Mouse (Mus musculus): ENCODE measurements around the gene Cdc20b.

Gene Cdc20b

DNA sequence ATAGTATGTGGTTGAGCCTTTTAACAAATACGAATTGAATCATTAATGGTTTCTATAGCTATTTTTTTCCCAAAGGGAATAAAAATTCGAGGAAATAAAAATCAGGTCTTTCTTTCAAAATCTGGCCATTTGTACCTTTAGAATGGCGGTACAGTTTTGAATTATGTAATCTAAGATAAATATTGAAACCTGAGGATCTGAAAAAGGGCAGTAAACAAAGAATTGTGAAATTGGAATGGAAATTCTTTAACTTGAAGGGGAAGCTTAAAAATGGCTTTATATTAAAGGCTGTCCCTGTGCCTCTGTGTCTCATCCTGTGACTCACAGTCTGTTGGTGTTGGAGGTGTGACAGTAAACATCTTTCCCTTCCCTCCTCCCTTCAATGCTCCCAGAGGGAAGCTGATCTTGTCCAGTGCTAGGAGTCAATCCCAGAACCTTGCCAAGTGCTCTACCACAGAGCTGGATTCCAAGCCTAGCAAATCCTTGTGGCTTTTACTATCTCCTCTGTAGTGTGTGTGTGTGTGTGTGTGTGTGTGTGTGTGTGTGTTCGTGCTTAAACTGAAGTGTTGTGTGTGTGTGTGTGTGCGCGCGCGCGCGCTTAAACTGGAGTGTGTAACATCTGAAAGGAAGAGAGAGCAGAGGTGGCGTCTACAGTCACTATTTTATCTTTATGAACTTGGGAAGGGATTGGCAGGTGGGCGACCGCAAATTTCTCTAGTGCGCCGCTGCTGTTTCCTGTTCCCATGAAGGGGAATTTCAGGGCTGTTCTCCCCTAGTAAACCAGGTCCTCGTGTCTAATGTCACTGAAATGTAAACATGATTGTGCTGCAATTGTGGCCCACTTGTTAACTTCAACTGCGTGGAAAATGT lies 11.4 kb upstream of the Cdc20b start:
- peak; percentile 43 for DNase-seq (ENCODE audit: low read depth, low spot score)

DNA sequence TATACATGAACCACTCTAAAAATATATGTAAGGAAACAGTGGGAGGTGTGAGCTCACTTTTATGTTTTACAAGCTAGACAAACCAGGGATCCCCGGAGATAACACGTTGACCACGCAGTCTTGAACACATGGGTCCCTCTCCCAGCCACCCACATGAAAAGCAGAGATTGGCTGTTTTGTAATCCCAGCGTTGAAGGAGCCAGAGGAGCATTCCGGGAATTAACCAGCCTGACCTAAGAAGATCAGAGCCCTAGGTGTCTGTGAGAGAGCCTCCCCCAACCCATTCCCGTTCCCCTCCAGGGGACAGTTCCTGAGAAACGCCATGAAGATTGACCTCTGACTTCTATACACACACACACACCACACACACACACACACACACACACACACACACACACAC lies 3.6 kb upstream of the Cdc20b start:
- no peak for DNase-seq (ENCODE audit: low read depth, low spot score)

DNA sequence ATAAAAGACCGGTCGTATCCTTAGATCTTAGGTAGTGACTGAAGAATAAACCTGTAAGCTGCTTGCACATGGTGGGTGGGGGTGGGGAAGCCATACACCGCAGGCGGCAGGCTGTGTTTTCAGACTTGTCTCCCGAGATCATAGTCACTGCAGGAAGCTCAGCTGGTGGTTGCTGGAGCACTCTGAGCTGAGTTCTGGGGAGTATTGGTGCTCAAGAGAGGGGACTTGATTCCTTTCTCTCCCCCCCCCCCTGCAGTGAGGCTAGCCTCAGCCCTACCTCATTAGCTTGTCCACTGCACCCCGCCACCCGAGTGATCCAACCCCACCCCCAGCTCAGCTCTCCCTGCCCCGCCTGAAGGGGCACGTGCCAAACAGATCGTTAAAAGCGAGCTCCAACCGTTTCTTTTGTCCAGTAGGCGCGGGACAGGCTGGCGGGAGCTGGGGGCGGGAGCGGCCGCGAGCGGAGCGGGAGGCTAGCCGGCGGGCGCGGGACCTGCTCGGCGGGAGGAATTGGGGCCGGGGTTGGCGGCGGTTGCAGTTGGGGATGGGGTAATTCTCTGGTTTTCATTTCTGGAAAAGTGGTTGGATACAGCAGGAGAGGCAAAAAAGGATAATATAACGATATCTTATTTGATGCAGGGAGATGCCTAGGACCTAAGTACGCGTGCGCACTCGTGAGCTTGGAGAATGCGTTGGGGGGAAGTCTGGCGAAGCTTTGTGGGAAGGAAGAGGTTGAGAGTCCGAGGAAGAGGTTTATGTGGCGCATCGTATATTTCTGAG lies 2.9 kb upstream of the Cdc20b start:
- DNase-seq (ENCODE audit: low read depth, low spot score): no peak

DNA sequence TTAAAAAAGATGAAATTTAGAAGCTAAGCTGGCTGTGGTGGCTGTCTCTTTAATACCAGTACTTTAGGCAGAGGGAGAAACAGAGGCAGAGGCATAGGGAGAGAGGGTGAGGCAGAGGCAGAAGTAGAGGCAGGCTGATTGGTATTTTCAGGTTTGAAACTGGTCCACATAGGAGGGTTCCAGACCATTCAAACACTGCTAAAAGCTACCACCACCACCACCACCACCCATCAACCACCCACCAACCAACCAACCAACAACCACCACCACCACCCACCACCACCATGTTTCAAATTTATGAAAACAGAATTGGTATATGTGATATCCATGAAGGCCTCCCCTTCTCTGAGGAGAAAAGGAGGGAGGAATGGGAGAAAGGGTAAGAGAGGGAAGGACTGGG lies 2.1 kb upstream of the Cdc20b start:
- no peak for DNase-seq (ENCODE audit: low read depth, low spot score)

DNA sequence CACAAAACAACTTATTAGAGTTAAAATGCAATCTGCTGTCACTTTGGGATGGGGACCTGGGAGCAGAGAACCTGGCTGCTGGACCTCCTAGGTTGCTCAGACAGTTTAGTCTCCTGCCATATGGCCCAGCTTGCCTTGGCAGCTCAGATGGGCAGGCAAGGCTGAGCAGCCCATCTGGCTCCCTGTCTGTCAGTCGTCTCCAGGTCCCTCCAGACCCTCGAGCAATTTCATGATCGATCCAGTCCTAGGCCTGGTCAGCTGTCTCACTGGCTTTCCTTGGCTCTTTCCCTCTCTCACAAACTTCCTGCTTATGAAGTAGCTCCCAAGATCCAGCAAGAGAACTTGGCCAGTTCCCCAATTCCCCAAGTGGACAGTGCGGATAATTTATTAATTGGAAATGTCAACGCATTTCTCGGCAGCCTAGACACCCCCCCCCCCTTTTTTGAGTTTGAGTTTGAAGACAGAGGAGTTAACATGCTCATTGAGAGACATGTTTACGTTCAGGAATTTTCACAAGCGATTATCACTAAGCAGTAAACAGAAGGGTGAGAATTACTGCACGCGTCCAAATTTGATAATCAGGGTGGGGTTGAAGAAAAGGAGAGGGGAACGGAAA lies 532 bp upstream of the Cdc20b start:
- DNase-seq (ENCODE audit: low read depth, low spot score): no peak

DNA sequence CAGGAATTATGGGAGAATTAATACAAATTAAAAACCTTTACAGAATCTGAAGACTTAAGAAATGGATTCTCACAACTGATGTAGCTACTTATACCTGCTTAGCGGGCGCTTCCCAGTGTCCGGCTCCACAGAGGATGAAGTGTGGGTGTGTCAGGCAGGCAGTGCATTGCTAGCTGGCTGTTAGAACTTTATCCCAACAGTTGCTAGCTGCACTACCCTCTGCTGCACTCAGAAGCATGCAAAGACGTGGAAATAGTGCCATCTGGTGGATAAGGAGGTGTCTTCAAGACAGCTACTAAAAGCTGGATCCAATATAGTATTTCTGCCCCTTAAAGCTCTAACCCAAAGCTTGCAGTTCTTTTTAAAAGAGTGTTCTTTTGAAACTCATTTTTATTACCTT lies 941 bp downstream of the Cdc20b start:
- peak; percentile 88 for DNase-seq (ENCODE audit: low read depth, low spot score)

DNA sequence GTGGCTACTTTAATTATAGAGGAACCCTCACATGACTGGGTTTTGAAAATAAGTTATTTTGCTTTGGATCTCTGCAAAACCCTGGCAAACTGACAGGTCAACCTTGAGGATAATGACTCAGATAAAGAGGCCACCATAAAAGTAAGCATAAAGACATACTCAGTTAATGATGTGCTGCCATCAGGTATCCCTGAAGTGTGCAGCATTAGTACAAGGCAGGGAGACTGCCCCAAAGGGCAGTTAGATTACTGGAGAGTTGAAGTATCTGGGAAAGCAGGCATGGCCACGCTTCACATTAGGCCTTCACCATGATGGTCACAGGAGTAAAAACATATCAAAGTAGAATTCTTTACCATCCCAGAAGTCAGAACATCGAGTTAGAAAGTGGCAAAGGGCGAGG lies 10.0 kb downstream of the Cdc20b start:
- DNase-seq (ENCODE audit: low read depth, low spot score): no peak

DNA sequence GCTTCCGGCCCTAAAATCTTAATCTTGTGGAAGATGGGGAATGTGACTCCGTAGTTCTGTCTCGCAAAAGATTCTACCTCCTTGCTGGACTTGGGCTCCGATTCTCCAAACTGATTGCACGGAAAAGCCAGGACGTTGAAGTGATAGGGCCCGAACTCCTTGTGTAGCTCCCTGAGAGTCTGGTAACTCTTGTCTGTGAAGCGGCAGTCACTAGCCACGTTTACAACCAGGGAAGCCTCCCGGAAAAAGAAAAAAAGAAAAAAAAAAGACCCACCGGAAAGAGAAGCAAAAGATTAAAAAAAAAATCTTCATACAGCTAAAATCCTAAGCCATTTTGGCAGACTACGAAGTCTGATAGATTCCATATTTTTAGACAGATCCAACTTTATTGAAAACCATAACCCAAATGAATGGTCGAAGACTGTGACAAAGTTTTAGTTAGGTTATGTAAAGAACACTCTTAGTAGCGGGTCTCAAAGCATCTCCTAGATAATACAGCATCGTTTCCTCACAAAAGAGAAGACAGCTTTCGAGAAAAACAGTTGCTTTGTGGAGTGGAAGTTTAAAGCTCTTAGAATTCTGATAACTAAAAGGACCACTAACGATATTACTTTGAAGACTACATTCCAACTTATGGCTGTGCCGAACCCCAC lies 10.7 kb downstream of the Cdc20b start:
- no peak for DNase-seq (ENCODE audit: low read depth, low spot score)

DNA sequence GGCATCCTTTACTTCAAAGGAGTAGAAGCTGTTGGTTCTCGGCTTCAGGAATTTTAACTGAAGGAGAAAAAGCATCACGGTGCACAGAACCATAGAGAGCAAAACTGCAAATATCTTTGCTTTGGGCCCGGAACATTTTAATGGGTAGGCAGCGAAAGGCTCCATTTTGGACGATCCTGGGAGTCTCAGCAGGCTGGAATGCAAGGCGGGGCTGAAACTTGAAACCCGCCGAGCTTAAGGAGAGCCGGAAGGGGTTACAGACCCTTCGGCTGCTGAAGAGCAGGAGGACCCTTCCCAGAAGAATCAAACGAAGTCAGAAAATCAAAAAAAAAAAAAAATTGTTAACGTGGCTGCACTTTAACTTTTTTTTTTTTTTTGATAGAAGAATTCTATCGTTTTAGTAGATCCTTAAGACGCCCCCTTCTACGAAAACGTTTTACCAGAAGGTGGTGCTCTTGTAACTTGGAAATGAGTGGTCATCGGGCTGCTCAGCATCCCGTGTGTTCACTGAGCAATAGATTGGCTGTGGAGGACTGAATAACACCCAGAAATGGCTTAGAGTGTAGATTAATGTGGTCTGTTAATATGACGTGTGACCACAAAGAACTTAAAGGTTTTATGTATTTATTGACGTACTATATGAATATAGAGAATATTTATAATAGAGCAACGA lies 11.4 kb downstream of the Cdc20b start, which contains the start of gene Gpx8:
Gene Gpx8 (minus strand): TSS at position 200 of the 673 bp plus-strand sequence.
- peak; percentile 56 for DNase-seq (ENCODE audit: low read depth, low spot score)

DNA sequence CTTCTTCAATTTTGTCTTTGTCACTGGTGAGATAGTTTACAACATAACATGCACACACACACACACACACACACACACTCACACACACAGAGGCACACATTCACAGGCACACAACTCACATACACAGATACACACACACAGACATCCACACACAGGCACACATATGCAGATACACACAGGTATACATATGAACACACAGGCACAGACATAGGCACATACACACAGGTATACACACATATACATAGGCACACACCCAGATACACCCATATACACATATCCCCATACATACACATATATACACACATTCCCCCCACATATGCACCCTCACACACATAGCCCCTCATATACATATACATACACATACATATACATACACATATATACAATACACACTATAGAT lies 12.1 kb downstream of the Cdc20b start:
- no peak for DNase-seq (ENCODE audit: low read depth, low spot score)

DNA sequence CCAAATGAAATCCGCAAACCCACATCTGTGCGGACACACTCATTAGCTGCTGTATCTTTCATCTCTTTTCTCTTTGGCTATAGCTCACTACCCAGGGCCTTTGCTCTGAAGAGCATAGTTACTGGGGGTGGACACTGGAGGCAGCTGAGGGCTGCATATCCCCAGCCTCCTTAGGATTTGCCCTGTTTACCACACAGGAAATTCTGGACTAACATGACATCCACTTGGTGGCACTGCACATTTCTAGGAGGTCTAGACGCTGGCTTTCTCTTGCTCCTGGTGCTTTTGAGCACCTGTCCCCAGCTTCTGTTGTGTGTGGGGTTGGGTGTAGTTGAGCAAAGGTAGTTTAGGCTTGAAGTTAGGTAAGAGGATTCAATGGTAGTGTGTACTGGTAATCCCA lies 12.7 kb downstream of the Cdc20b start:
- no peak for DNase-seq (ENCODE audit: low read depth, low spot score)

DNA sequence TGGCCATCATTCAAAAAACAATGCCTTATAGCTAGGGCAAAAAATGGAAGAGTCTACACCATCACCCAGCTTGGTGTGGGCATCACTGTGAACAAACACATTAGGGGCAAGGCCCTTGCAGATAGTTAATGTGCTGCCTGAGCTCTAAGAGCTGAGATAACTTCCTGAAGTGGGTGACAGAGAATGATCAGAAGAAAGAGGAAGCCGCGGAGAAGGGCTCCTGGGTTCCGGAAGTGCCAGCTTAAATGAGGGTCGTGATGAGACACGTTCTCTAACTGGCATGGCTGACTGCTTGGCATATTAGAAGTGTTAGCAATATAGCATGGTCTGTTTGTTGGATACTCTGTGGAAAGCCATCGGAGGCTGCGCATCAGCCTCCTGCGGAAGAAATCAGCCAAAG lies 19.3 kb downstream of the Cdc20b start:
- DNase-seq (ENCODE audit: low read depth, low spot score): no peak

DNA sequence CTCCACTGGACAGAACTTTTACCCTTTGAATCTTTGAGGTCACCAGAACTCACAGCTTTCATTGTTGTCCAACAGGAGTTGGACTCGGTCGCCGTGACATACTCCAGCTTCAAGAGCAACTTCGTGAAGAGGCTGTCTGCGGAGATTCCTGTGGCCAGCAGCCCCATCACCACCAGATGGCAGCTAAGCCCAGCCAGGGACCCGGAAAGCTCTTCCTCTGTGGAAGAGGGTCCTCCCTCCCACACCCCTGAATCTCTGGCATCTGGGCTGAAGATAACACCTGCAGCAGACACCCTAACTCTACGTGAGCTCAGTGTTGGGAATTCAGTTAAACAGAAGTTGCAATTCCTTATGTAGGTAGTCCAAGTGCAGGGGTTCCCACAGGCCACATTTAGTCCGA lies 20.9 kb downstream of the Cdc20b start:
- DNase-seq (ENCODE audit: low read depth, low spot score): no peak

DNA sequence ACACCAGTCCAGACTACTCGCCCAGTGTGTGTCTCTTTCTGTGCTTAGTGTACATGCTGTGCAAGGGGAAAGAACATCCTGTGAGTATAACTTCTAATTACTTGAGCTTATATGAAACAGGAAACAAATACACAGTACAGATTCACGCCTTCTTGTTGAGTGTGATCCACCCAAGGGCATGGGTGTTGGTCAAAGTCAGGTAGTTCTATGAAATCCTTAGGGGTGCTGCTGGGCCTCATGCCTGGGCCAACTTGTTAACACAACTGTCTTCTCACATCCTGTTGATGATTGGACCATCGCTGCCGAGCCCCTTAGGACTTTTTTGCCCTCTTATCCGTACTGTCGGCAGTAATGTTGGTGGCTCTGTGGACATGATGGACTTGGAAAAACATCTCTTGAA lies 26.8 kb downstream of the Cdc20b start:
- DNase-seq (ENCODE audit: low read depth, low spot score): no peak

DNA sequence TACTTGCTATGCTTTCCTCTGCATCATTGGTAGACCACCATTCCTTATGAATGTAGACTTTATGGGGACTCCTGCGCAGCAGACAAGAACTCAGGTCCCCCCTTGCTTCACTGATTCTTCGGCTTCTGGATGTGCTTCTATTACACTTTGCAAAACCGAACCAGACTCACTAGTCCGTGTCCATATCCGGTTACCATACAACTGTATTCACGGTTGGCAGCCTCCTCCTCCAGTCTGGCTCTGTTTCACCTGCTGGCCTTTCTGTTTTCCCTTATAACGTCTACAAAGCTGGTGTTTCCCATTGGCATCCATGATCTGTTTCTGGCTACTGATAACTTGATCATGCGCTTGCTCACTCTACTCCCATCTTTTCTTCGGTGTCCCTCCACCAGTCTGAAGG lies 29.6 kb downstream of the Cdc20b start:
- DNase-seq (ENCODE audit: low read depth, low spot score): no peak

DNA sequence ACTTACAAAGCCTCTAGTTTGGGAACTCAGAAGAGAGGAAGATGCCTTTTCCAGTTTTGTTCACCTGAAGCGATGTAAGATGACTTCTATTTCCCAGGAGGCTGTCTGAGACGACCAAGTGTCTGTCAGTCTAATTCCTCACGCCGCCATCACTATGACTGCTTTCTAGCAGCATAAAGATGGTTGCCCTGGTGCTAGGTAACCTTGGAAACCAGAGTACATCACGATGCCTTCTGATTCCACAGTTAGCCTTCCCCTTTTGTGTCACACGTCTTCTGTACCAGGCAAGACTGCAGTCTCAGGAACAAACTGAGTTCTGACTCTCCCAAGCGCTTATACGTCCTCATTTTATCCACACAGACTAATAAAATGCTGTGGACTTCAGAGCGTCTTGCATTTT lies 44.1 kb downstream of the Cdc20b start:
- no peak for DNase-seq (ENCODE audit: low read depth, low spot score)

DNA sequence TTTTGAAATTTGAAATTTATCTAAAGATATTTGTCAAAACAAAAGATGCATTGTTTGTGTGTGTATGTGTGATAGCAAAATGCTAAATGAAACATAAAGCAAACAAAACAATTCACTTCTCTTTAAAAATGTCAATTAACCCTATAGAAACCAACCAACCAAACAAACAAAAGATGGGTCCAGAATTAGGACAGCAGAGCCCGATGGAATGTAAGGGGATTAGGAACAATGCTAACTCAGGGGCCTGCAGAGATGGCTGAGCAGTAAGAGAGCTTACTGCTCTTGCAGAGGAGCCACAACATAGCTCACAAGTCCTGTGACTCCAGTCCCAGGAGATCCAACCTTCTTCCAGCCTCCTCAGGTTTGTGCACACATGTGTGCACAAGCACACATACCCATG lies 47.2 kb downstream of the Cdc20b start:
- DNase-seq (ENCODE audit: low read depth, low spot score): no peak

DNA sequence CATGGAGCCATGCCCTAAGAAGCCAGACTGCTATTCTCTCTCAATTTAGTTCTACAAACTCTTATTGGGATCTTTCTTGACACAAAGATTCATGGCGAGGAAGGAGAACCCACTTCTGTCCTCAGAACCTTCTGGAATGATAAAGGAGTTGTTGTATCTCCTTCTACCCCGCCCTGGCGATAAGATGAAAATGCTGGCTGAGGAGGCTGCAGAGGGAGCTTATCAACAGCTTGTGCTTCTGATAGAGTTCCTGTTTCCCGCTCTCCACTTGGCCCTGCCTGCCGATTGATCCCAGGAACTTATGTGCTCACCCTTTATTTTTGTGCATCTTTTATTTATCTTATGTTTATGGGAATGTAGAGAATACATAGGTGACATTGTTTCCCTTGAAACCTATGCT lies 49.8 kb downstream of the Cdc20b start:
- DNase-seq (ENCODE audit: low read depth, low spot score): no peak

DNA sequence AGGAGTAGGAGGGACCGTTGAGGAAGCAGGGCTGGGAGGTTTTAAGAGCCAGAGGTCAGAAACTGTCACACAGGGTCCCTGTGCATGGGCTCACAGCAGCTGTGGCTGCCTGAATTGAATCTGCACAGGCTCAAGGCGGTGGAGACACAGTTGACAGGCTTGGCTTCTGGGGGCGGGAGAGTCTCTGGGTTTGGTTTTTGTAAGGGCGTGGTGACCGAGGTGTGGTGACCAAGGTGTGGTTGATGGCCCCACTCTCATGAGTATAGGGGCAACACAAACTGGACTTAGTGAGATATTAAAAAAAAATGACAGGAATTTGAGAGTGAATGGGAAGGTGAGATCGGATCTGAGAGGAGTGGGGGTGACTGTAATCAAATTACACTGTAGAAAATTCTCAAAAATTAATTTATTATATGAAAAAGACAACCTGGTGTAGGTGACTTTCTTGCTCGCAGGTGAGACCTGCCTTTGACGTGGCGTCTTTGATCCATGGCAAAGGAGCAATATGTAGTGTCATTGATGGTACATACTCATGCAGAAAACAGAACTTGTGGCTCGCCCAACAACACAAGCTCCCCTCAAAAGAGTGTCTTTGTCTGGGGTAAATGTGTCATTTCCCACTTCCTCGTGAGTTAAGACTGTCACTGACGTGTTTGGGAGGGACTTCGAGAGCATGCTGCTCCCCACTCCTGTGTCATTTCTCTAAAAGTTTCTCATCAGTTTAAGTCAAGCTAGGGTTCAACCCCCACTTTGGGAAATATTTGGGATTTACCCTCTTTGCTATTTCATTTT lies 52.5 kb downstream of the Cdc20b start:
- DNase-seq (ENCODE audit: low read depth, low spot score): no peak

DNA sequence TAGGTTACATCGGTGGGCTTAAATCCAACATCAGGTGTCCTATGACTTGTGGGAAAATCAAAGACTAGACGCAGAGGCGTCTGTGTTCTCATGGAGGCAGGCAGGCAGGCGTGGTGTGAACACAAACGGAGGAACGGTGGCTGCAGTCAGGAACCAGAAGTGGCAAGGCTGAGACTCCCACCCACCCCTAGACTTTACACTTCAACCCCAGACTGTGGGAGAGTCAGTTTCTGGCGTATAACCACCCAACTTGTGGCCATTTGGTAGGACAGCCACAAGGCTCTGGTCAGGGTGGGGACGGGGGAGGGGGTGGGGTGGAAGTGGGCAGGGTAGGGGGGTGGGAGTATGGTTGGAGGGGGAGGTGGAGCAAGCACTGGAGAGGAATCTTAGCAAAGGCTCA lies 55.6 kb downstream of the Cdc20b start:
- DNase-seq (ENCODE audit: low read depth, low spot score): no peak

DNA sequence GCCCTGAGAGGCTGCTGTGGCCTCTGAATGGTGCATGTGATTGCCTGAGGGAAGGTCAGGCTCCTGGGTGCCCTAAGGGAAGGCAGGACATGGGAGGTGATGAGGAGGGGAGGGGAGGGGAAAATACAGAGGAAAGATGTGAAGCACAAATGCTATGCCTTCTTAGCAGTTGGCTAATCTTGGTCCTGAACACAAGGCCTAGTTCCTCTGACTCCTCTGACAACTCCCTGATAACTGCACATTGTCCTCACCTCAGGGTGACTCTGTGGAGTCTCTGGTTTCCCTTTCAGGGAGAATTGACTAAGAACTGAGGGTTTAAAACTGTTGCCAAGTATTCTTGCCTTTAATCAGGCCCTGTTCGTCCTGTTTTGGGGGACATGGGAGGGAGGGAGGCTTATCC lies 59.7 kb downstream of the Cdc20b start:
- DNase-seq (ENCODE audit: low read depth, low spot score): no peak

All from A20 (cell line).